29 mouse cellular contexts compared by ENCODE assay signal in the genomic region with DNA sequence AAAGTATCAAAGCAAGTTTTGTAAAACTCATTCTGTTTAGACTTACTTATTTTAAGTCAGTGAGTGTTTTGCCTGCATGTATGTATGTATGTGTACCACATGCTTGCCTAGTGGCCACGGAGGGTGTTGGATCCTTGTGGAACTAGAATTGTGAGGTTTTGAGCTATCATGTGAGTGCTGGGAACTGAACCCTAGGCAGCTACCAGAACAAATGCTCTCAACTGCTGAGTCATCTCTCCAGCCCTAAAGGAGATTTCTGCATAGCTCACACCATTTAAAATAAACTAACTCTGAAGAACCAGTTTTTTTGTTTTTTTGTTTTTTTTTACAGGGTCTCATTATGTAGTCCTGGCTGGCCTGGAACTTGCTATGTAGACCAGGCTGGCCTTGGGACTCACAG. TPM values are rescaled to one million over a fixed set of nuclear protein-coding genes. Genes with fewer than 3 reads are reported as not detected.
DNase-seq lines count a peak whose midpoint lies in the region; ATAC-seq and TF ChIP-seq lines count a peak whose summit lies in the region.
"Had no signal": no experiment of that assay in that cellular context is flagged by ENCODE, and none has a peak within 500 bp of the region (broad histone marks: within the 10 kb centered on the region; RNA-seq: fewer than 3 reads in every experiment).

No protein-coding gene starts in this region.

- DNase-seq in heart, adult 11 months = peak; percentile 25
- DNase-seq in heart, postnatal 25 days (ENCODE audit: low spot score) = no peak
- DNase-seq in stomach, postnatal 0 days (ENCODE audit: low spot score) = no peak
- DNase-seq in ES-E14 (ENCODE audit: low read depth, low spot score) = no peak
- no peak for DNase-seq in adrenal gland, adult 8-10 months
- DNase-seq in cerebellum, adult 9-11 months = no peak
- DNase-seq in cerebellum, postnatal 25 days = no peak
- DNase-seq: adrenal gland, postnatal 14 days; cerebellum, adult 11 months; cerebellum, adult 8-10 months; cerebellum, postnatal 36 days; embryo, embryonic 11 days; gastrocnemius, postnatal 25 days; heart, adult 2 months; heart, postnatal 14 days; kidney, adult 18-20 months had no signal

- H3K4me2 ChIP-seq in stomach, embryonic 16.5 days (ENCODE audit: low read depth, low read length) = no peak overlapping the region
- H3K4me2 ChIP-seq in stomach, postnatal 0 days (replicated peaks; ENCODE audit: low read depth) = no peak overlapping the region
- H3K4me2 ChIP-seq: embryonic facial prominence, embryonic 13.5 days; forebrain, embryonic 12.5 days; forebrain, embryonic 15.5 days; heart, embryonic 13.5 days; hindbrain, embryonic 12.5 days; hindbrain, embryonic 15.5 days; intestine, embryonic 15.5 days had no signal

- WGBS in stomach, embryonic 16.5 days = 53% methylated on average over 1 of the region's 1 CpGs
- WGBS in stomach, postnatal 0 days = 57% methylated on average over 1 of the region's 1 CpGs

- H3K9me3 ChIP-seq in stomach, embryonic 16.5 days (replicated peaks; ENCODE audit: control insufficient read depth, low read length) = no peaks in the 10 kb centered on the region
- H3K9me3 ChIP-seq in stomach, postnatal 0 days (ENCODE audit: control insufficient read depth, low read length) = no peaks in the 10 kb centered on the region
- H3K9me3 ChIP-seq in ES-E14 (ENCODE audit: control insufficient read depth, insufficient read depth, low read depth, low read length) = no peaks in the 10 kb centered on the region
- H3K9me3 ChIP-seq: embryonic facial prominence, embryonic 10.5 days; embryonic facial prominence, embryonic 13.5 days; forebrain, embryonic 12.5 days; forebrain, embryonic 15.5 days; heart, embryonic 10.5 days; heart, embryonic 13.5 days; hindbrain, embryonic 12.5 days; hindbrain, embryonic 15.5 days; intestine, embryonic 15.5 days had no signal

- no peak for TF ChIP-seq EP300 in stomach, postnatal 0 days (optimal IDR thresholded peaks at IDR 0.05)

- intact Hi-C loops in heart, postnatal 25 days (cut with DNase I) = no loop called here

- no peaks in the 10 kb centered on the region for H3K4me1 ChIP-seq in stomach, embryonic 16.5 days (ENCODE audit: control insufficient read depth, insufficient read depth, low read length)
- no peaks in the 10 kb centered on the region for H3K4me1 ChIP-seq in stomach, postnatal 0 days (replicated peaks; ENCODE audit: control insufficient read depth, insufficient read depth)
- peaks cover 16 to 18% of the 10 kb centered on the region in 2 experiments for H3K4me1 ChIP-seq in ES-E14 (ENCODE audit: control insufficient read depth in 2 of 2, insufficient read depth in 2 of 2, low read length in 2 of 2, poor library complexity in 1 of 2)
- H3K4me1 ChIP-seq: embryonic facial prominence, embryonic 13.5 days; forebrain, embryonic 15.5 days; heart, embryonic 10.5 days; heart, embryonic 13.5 days; hindbrain, embryonic 12.5 days; hindbrain, embryonic 15.5 days had no signal

- no peak overlapping the region for H3K9ac ChIP-seq in stomach, embryonic 16.5 days (ENCODE audit: low read length)
- H3K9ac ChIP-seq in stomach, postnatal 0 days (ENCODE audit: low read length) = no peak overlapping the region
- no peak overlapping the region for H3K9ac ChIP-seq in ES-E14 (ENCODE audit: insufficient read depth, low read depth, low read length, poor library complexity, severe bottlenecking)
- H3K9ac ChIP-seq: embryonic facial prominence, embryonic 13.5 days; forebrain, embryonic 12.5 days; forebrain, embryonic 15.5 days; heart, embryonic 13.5 days; hindbrain, embryonic 12.5 days; hindbrain, embryonic 15.5 days; intestine, embryonic 15.5 days had no signal

- H3K27me3 ChIP-seq in stomach, embryonic 16.5 days (ENCODE audit: control insufficient read depth, insufficient read depth, low read length) = no peaks in the 10 kb centered on the region
- H3K27me3 ChIP-seq in stomach, postnatal 0 days (ENCODE audit: control insufficient read depth, insufficient read depth, low read length) = no peaks in the 10 kb centered on the region
- H3K27me3 ChIP-seq: forebrain, embryonic 15.5 days; intestine, embryonic 15.5 days had no signal

- no peak for TF ChIP-seq CTCF in stomach, postnatal 0 days (IDR thresholded peaks at IDR 0.05; ENCODE audit: low read depth)

- H3K36me3 ChIP-seq in stomach, embryonic 16.5 days (ENCODE audit: control insufficient read depth, insufficient read depth, low read length) = no peaks in the 10 kb centered on the region
- H3K36me3 ChIP-seq in stomach, postnatal 0 days (ENCODE audit: control insufficient read depth, insufficient read depth, low read length) = no peaks in the 10 kb centered on the region
- H3K36me3 ChIP-seq in ES-E14 (ENCODE audit: control insufficient read depth, insufficient read depth, low read length, poor library complexity, severe bottlenecking) = no peaks in the 10 kb centered on the region
- H3K36me3 ChIP-seq: embryonic facial prominence, embryonic 10.5 days; embryonic facial prominence, embryonic 13.5 days; forebrain, embryonic 12.5 days; forebrain, embryonic 15.5 days; heart, embryonic 10.5 days; heart, embryonic 13.5 days; hindbrain, embryonic 12.5 days; hindbrain, embryonic 15.5 days; intestine, embryonic 15.5 days had no signal

- no peak for ATAC-seq in stomach, embryonic 16.5 days (ENCODE audit: insufficient read depth, low FRiP score)
- no peak for ATAC-seq in stomach, postnatal 0 days (ENCODE audit: low FRiP score, low TSS enrichment)
- ATAC-seq: CD4-positive, CD25-positive, alpha-beta regulatory T cell, adult 4 months; forebrain, embryonic 15.5 days; intestine, embryonic 15.5 days had no signal

- in situ Hi-C loops in ES-E14 (cut with MboI; ENCODE audit: low sequenced_read_pairs in 2 of 2, unreplicated experiment in 2 of 2) = no loop called here

- peak overlapping the region; percentile 67 for H3K27ac ChIP-seq in stomach, embryonic 16.5 days (ENCODE audit: low read length)
- H3K27ac ChIP-seq in stomach, postnatal 0 days (replicated peaks) = no peak overlapping the region
- peak overlapping the region; percentile 7; the same call in 1 of the 2 replicates for H3K27ac ChIP-seq in ES-E14 (ENCODE audit: insufficient read depth, low read depth, low read length, poor library complexity, severe bottlenecking)
- H3K27ac ChIP-seq: embryonic facial prominence, embryonic 10.5 days; embryonic facial prominence, embryonic 13.5 days; forebrain, embryonic 12.5 days; forebrain, embryonic 15.5 days; heart, adult 2 months; heart, embryonic 10.5 days; heart, embryonic 13.5 days; hindbrain, embryonic 12.5 days; hindbrain, embryonic 15.5 days; intestine, embryonic 15.5 days had no signal

- no peak overlapping the region for H3K4me3 ChIP-seq in stomach, embryonic 16.5 days (replicated peaks; ENCODE audit: low read length)
- no peak overlapping the region for H3K4me3 ChIP-seq in stomach, postnatal 0 days (ENCODE audit: low read depth, low read length)
- H3K4me3 ChIP-seq in ES-E14 (ENCODE audit: insufficient read depth in 1 of 2, low read depth in 1 of 2, low read length in 2 of 2, poor library complexity in 1 of 2, severe bottlenecking in 1 of 2) = no peak overlapping the region
- H3K4me3 ChIP-seq: embryonic facial prominence, embryonic 10.5 days; embryonic facial prominence, embryonic 13.5 days; erythroblast, embryonic 14.5 days; forebrain, embryonic 12.5 days; forebrain, embryonic 15.5 days; heart, adult 2 months; heart, embryonic 10.5 days; heart, embryonic 13.5 days; hindbrain, embryonic 12.5 days; hindbrain, embryonic 15.5 days; intestine, embryonic 15.5 days had no signal

TF ChIP-seq in ES-E14, 5 proteins besides CTCF, POLR2A, EP300 and RAD21:
- TF ChIP-seq ZC3H11A (IDR thresholded peaks at IDR 0.05; ENCODE audit: borderline replicate concordance, low read depth, low read length) (no peak), MAFK (IDR thresholded peaks at IDR 0.05; ENCODE audit: insufficient read depth, low read depth, low read length) (peak; percentile 94), ZNF384 (IDR thresholded peaks at IDR 0.05; ENCODE audit: low read depth, low read length) (0 out of 2 replicates have a peak, but pooled peaks have one; percentile 25), CHD2 (IDR thresholded peaks at IDR 0.05; ENCODE audit: low read depth, low read length) (no peak), HCFC1 (IDR thresholded peaks at IDR 0.05; ENCODE audit: borderline replicate concordance, insufficient read depth, low read length) (no peak)

RNA-seq across cellular contexts. Expression of a gene that starts 6.5 kb away (rescaled TPM):
- total RNA-seq in heart, postnatal 25 days (2021) = 1 to 10 TPM in 1 of 2 experiments, under 1 TPM in 1; 0.78 to 1.4 TPM
- 6.3 and 6.7 TPM in 2 replicates for polyA plus RNA-seq in stomach, embryonic 16.5 days (2015; fragmentation: Nextera tagmentation; extraction: Ambion mirVana)
- 3.1 and 4.0 TPM in 2 replicates for polyA plus RNA-seq in stomach, postnatal 0 days (2015; fragmentation: Nextera tagmentation; extraction: Ambion mirVana)
- total RNA-seq in ES-E14 (2012; rRNA removed) = 45.4 and 61.6 TPM in 2 replicates
- total RNA-seq in adrenal gland, adult 8-10 months (2022) = 10 to 100 TPM in 2 of 4 experiments, 1 to 10 TPM in 2; 3.2 to 20.5 (median 10.9) TPM
- total RNA-seq: MEL had no signal
- polyA plus RNA-seq: erythroblast, embryonic 14.5 days had no signal

RNA-seq across cellular contexts. Expression of a gene that starts 11.4 kb away (rescaled TPM):
- total RNA-seq in heart, postnatal 25 days (2021) = 1 to 10 TPM; 3.9 to 4.2 TPM
- 5.3 and 6.4 TPM in 2 replicates for polyA plus RNA-seq in stomach, embryonic 16.5 days (2015; fragmentation: Nextera tagmentation; extraction: Ambion mirVana)
- 5.6 and 6.5 TPM in 2 replicates for polyA plus RNA-seq in stomach, postnatal 0 days (2015; fragmentation: Nextera tagmentation; extraction: Ambion mirVana)
- total RNA-seq in ES-E14 (2012; rRNA removed) = 2.1 and 3.5 TPM in 2 replicates
- total RNA-seq in adrenal gland, adult 8-10 months (2022) = 10 to 100 TPM in 1 of 4 experiments, 1 to 10 TPM in 3; 4.4 to 10.4 (median 4.7) TPM
- polyA plus RNA-seq: erythroblast, embryonic 14.5 days had no signal

RNA-seq across cellular contexts. Expression of a gene that starts 39.7 kb away (rescaled TPM):
- 10 to 100 TPM; 26.7 to 27.7 TPM for total RNA-seq in heart, postnatal 25 days (2021)
- polyA plus RNA-seq in stomach, embryonic 16.5 days (2015; fragmentation: Nextera tagmentation; extraction: Ambion mirVana) = 7.2 TPM in 2 replicates
- polyA plus RNA-seq in stomach, postnatal 0 days (2015; fragmentation: Nextera tagmentation; extraction: Ambion mirVana) = 2.6 and 3.1 TPM in 2 replicates
- total RNA-seq in ES-E14 (2012; rRNA removed) = 20.7 and 23.2 TPM in 2 replicates
- total RNA-seq in adrenal gland, adult 8-10 months (2022) = 10 to 100 TPM; 19.0 to 26.5 (median 25.6) TPM
